Mouse (Mus musculus) stomach, postnatal 0 days (tissue): Measurements from ENCODE around the gene Ms4a4b.
"Not testable (repeated sequence)": the region's sequence is repeated elsewhere in the genome, so short reads cannot be mapped to it uniquely, and the experiment has no call there.

Experiments
- CTCF ChIP-seq: IDR thresholded peaks from 2 replicates; pipeline ENCODE4 v1.5.1; 2016; ENCODE audit warnings: antibody characterized with exemption, low read depth, mild to moderate bottlenecking, moderate library complexity
- EP300 ChIP-seq: optimal IDR thresholded peaks from 2 replicates; pipeline ENCODE3; 2016; ENCODE audit warnings: antibody characterized with exemption

GRCm38 (mm10) chr19:11468361-11468760 is 25.0 kb downstream of the Ms4a4b start:
- TF ChIP-seq CTCF, EP300: not testable (repeated sequence)
